Mouse (Mus musculus): ENCODE results near the gene Tifab.
"Not testable (repeated sequence)": the region's sequence is repeated elsewhere in the genome, so short reads cannot be mapped to it uniquely, and the experiment has no call there.

The Tifab gene

DNA sequence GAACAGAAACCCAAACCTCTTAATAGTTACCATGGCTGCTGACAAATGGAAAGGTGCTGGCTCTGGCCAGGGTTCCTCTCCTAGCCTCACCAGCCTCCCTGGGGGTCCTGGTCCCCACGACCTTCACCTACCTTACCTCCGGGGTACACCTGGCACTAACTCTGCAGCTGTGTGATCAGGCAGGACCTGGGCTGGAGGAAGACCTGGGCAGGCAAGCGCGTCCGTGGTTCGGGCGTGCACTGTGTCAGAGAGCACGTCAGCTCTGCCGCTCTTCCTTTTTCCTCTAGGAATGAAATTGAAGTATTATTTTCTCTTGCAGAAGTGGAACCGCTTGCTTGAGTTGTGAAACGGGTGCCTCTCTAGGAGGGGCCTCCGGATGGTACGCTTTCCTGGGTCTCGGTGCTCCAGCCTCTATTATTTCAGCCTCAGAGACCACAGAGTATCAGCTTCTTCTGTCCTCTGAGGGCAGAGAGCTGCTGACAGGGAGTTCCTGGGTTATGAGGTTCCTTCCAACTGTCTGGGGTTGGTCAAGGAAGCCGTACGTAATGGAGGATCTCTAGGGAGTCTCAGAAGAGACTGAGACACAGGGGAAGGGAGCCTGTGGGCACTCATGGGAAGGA lies at the start of gene Tifab:
TSS of gene Tifab (minus strand) at position 470 of the 620 bp plus-strand sequence.
- DNase-seq = no peak

DNA sequence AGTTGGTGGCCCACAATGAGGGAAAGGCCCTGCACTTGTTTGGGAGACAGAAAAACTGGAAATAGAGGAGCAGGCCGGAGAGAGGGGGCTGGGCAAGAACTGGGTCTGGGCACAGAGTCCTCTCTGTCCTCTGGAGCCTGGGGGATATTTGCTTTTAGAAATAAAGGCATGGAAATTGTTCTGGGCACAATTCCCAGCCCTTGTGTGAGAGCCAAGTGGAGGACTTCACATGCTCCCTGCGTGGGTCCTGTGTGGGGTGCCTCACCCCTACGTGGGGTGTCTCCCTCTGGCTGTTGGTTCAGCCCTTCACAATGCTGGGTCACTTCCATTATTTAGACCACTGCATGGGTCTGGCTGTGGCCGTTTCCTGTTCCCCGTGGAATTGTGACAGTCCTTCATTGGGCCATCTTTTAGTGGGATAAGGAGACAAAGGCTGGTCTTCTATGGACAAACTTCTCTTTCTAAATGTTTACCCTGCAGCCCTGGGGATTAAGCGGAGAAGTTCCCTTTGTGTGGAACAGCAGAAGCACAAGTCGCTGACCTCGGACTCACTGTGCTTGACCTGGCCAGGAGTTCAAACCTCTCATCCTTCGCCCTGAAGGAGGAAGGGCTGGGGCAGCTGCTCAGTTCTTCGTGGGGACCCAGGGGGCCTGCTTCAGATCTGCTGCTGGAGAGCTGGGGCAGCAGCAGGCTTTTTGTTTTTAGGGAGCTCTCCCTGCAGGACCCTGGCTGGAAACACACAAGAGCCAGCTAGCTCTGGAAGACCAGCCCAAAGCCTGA lies 47.7 kb upstream of the Tifab start:
- DNase-seq = peak; percentile 17

DNA sequence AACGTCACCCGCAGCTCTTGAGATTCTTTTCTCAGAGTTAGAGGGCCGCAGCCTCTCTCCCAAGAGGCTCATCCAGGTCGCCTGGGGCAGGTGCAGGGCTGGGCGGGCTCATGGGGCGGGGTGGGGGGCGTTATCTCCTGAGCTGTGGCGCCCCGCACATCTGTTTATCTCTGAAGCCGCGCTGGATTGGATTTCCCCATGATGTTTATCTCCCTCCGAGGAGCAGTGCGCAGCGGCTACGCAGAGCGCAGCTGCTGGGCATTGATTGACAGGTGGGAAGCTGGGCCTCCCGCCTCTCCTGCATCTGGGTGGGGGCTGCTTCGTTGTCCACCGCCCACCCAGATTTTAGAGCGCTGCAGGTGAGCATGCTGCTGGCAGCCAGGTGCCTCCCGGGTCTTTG lies 44.9 kb upstream of the Tifab start:
- DNase-seq = no peak

DNA sequence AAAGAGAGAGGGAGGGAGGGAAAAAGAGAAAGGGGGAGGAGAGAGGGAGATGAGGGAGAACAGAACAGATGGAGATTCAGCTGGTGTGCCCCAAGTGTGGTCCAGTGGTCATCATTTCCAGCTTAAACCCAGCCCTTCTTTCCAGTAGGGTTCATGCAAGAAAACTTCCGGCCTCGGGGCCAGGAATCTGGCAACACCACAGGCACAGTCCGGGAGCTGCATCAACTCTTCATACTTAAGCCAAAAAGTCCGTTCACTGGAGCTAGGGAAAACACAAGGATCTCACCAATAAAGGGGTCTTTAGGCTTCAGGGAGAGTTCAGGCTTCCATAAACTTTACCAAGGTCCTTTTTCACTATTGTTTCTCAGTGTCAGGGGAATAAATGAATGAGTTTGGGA lies 44.2 kb upstream of the Tifab start:
- no peak for DNase-seq

DNA sequence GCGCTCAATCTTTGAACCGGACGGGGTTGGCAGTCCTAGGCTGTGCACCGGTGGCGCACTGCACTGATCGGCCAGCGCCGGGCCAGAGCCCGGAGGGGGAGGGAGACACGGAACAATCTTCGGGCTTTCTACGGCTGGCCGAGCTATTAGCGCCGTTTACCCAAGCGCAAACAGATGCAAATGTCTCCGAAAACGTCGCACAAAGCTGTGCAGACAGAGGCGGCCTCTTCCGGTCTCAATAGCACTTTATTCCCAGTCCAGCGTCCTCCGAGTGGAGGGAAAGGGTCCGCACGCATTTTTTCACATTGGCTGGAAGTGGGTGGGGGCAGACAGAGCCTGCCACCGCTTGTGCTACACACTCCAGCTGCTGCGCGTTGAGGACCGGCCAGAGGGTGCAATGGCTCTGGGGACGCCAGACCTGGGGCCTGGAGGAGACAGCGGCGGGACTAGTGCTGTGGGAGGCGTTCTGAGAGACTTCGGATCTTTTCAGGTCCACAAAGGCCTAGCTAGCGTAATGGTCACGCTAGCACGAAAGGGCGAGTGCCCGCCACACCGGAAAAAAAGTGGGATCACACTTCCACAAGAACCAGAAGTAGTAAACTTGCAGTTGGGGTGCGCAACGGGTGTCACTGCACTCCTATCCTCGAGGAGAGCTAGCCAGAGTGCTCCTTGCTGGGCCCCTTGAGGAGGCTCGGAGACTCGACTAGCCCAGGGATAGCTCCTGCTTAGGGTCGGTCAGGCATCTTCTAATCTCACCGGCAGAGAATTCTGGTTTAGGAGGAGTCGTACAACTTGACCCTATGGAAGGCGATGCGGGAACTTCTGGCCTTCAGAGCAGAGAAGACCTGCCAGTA lies 43.5 kb upstream of the Tifab start:
- no peak for DNase-seq

DNA sequence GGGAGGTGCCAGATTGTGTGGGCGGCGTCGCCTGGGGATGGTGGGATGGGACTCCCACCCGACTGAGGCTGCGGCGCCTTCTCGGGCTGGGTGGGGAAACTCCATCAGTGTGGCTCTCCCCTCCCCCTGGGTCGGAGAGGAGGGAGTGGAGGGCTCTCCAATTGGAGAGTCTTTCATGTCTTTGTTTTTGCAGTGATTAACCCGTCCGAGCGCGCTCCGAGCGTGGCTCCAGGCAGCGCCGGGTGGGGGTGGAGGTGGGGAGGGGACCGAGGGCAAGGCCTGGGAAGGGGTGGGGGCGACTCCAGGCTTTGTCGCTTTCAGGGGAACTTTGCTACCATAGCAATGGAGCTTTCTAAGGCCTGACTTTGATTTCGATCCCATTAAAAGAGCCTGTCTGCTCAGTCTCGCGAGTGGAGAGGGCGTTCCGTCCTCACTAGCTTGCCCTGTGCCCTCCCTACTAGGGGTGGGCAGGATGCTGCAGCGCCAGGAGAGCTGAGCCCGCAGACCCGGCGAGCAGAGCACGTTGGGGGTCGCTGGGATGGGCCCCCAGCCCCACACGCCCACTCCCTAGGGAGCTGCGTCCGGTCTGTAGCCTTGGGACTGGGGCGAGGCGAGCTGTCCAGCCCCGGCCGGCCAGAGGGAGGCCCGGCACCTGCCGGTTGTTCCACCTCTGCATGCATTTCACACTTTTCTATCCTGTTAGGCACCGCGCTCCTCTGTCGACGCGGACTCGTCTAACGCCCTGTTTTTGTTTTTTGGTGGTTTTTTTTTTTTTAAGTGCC lies 42.6 kb upstream of the Tifab start:
- DNase-seq = no peak

DNA sequence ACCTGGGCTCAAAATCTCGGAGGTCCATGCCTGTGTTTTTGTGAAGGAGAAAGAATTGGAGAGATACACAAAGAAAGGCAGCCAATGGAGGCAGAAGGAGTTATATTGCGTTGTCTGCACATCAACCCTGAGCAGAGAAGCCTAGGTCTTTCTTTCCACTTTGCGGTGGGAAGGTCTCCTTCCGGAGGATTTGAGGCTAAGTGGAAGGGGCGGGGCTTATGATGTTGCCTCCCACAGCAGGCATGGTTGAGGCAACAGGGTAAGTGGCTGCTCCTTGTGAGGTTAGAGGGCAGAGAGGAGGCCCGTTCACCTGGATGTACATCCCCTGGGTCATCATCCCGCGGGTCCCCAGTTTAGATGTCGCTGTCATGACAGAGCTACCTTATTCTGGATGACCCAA lies 40.6 kb upstream of the Tifab start:
- DNase-seq = no peak

DNA sequence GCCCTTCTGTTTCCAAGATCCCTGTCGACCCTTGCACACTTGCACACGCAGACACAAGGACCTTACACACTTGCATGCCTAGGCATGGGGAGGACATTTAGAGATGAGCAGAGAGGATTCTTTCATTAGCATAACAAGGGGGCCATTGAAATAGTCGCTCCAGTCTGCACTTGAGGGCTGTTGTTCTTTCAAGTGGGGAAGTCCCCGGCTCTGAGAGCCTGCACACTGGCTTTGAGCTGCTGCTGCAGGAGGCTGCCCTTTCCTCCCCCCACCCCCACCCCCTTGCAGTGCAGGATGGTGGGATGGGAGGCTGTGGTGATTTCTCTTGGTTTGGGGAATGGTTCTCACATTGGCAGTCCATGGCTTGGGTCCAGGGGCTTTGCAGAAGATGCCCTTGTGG lies 37.4 kb upstream of the Tifab start:
- no peak for DNase-seq

DNA sequence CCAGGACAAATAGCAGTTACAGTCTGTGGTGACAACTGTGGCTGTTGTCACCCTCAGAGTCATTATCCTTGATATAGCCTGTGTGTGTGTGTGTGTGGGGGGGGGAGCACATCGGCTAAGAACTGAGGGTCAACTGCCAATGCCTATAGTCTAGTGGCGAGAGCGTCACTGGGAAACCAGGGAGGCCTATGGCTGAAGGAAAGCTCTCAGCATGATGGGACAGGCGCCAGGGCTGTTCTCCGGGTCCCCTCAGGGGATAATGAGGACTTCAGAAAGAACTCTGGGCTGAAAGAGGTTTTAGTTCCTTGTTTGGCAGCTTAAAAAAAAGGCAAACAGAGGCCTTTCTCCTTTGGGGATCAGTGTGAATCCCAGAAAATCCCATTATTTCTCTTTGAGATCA lies 35.9 kb upstream of the Tifab start:
- no peak for DNase-seq

DNA sequence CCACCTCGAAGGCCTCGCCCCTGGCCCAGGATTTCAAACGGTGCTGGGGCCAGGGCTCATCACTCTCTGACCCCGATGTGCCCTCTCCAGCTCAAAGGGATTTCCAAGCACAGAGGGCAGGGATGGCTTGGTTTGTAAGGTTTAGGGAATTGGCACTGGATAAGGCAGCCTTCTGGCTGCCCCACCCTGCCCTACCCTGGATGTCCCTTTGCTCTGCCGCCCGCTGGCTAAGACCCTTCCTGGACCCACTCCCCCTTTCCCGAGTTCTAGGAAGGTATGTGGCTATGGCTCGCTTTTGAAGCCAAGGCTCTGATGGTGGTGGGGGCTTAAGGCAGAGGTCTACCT lies 30.4 kb upstream of the Tifab start:
- no peak for DNase-seq

DNA sequence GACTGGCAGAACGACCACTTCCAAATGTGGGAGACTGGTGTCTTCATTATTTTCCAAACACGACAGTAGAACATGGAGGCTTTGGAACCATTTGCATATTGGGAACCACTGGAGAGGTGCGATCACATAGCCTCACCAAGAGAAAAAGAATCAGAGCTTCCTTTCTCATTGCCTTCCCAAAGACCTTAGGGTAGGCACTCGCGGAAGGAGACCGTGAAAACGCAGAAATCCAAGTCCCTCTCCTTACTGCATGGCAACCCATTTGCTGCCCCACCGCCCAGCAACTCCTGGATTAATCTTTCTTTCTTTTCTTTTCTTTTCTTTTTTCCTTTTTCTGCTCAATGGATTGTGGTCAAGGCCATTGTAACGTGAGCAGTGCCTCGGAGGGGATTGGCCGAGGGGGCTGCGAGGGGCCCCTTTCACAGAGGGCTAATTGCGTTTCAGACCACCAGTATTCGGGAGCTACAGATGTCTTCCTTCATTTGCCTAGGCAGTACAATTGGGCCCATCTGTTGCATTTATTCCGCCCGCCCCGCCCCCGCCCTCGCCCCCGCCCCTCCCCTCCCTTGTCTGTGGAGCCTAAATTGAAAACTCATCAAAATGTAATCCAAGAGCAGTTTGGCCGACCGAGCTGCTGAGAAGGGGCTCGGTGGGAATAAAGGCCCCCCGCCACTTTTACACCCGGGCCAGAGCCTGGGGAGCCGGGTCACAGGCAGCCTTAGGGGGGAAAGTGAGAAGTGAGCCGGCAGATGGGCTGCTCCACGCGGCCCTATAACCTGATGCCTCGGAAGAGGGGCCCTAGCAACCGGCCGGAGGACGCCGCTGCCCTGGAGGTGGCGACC lies 29.8 kb upstream of the Tifab start:
- no peak for DNase-seq

DNA sequence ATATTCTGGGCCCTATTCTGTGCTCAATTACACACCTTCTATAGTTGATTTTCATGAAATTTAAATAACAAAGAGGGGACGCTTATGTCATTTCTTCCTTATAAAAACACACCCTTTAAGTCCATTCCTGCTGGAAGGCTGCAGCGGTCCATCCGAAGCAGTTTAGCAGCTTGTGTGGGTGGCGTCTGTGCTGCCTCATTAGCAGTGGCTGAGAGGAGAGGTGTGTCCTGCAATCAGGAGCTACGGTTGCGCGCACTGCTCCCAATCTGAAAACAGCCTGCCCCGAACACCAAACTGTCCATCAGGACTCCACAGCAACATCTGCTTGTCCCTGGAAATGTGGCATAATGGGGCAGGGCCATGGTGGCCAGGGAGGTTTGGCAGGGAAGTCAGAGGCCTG lies 20.8 kb upstream of the Tifab start:
- no peak for DNase-seq

DNA sequence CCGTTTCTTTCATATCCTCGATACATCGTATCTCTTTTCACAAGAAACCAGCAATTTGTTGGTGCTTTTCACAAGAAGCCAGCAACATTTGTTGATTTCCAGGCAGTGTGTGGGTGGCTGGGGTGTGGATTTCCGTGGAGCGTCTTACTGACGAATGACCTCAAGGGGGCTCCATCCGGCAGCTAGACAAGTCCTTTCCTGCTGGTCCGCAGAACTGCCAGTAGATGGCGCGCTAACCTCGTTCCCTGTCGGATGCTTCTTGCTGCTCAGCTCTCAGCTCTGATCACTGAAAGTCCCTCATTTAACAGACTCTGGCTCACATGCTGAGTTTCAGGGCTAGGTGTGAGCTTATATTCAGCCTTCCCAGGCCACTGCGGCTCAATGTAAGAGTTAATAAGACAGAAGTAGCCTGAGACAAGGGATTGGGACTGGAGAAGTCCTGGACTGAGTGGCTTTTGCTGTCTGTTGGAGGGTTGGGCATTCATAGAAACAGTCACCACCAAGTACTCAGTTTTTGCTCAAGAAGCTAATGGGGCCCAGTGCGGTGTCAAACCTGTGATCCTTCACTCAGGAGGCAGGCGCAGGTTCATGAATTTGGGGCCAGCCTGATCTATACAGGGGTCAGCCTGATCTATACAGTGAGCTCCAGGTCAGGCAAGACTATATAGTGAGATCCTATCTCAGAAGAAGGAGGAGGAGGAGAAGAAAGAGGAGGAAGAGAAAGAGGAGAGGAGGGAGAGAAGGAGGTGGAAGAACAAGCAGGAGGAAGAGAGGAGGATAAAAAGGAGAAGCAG lies 19.0 kb upstream of the Tifab start:
- DNase-seq = peak; percentile 64

DNA sequence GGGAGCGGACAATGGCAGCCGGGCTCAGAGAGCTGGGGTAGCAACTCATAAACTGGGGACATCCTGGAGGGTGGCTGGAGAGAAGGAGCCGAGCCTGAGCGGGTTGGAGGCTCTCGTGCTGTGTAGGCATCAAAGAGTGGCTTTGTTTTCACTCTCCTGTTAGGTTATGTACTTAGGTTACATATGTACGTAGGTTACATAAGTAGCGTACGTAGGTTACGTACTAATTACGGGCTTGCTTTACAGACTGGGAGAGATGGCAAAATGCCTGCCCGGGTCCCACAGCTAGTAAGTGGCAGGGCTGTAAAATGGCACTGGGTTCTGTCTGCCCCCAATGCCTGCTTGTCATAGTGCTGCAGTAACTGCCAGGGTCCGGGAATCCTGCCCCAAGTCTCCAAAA lies 18.3 kb upstream of the Tifab start:
- DNase-seq = no peak

DNA sequence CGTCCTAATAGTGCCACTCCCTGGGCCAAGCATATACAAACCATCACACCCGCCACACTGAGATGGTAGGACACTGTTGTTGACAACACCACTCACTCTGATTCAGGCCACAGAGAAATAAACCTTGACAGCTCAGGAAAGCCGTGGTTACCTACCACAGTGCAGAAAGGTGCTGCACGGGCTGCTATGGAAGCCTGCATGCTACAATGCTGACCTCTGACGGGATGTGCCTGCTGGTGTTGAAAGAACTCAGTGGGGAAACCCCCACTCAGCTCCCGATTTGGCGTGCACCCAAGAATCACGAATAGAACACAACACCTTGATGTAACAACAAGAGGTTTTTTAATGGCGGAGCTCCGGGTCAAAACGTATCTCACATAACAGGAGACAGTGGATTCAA lies 17.1 kb upstream of the Tifab start:
- DNase-seq = not testable (repeated sequence)

DNA sequence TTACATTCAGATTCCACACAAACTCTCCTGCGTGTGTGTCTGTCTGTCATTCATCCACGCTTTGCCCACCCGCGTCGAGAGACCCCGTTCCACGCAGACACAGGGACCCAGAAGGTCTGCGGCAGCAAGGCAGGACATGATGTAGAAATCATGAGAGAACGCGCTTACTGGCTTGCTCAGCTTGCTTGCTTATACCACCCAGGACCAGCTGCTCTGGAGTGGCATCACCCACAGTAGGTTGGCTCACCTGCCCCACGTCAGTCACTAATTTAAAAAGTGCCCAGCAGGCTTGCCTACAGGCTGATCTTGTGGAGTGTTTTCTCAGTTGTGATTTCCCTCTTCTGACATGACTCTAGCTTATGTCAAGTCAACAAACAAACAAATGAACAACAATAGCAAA lies 15.5 kb upstream of the Tifab start:
- not testable (repeated sequence) for DNase-seq

DNA sequence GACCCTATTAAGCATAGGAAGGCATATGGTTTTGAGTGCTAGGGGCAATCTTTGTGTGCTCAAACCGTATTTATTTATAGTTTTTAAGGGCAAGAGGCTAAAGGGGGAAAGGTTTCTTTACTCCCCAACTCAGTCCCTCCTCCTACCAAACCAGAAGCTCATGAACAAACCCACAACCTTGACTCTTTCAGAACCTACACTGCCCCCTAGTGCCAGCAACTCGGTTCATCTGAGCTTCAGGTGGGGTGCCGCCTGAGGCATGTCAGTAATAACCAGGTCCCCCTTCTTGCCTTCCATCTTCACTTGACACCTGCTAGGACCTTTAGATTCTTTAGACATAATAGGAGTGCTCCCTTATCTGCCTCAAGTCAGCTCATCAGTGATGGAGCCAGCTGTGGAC lies 12.5 kb upstream of the Tifab start:
- DNase-seq = no peak

DNA sequence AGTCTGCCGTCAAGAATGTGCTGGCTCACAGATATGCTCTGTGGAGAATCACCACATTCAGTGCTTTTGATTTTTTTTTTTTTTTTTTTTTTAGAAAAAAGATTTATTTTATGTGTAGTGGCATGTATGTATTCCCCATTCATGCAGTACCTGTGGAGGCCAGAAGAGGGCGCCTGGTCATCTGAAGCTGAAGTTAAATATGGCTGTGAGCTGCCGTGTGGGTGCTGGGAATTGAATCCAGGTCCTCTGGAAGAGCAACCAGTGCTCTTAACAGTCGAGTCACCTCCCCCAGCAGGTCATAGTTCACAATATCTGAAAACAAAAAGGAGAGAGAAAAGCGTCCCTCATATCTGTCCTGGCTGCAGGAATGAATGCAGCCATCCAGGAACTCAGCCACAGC lies 11.0 kb upstream of the Tifab start:
- no peak for DNase-seq

DNA sequence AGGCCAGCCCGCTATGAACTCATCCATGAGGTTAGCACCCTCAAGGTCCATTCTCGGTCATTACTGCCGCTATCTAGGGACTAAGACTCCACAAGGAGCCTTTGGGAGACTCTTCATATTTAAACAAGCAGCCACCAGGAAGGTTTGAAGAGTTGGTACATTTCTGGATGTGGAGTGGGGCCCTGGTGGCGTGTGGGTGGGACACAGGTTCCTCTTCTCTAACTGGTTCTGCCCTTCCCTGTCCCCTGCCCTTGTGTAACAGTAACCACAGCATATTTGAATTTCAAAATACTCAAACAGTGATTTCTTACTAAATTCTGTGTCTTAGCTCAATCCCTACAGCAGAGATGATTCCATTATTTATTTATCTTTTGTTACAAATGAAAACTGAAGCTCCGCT lies 5.0 kb upstream of the Tifab start:
- no peak for DNase-seq

DNA sequence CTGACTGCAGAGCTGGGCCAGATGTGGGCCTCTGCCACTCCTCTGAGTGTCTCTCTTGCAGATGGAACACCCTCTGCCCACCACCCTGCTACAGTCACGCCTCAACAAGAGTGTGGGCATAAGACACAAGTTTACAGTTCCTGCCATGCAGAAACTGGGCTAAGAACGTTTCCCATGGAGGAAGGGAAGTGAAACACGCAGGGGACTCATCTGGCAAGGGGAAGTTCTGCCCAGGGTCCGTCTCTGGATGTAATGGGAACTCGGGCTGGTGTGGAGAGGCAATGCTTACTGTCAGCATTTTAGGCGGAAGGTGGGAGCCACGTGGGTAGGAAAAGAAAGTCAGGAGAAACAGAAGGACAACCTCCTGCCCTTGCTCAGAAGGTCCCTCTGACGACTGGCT lies 2.7 kb upstream of the Tifab start:
- DNase-seq = no peak

DNA sequence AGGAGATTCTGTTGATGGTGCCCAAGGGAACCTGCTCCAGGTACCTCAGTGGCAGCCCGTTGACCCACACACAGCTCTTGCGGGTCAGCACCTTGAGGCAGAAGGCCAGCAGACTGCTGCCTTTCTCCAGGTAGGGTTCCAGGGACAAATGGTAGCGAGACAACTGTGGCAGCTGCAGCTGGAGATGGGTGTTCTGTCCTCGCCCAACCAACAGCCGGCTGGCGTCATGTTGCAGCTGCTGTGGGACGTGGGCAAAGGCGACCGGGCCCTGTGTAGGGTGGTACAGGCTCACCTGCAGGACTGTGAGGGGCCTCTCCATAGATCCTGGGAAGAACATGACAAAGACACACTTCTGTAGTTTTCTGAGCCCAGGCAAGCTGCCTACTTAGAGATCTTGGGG lies 2.4 kb downstream of the Tifab start:
- DNase-seq = no peak

Measured in cerebellum, adult 11 months (tissue).